ENCODE assay signal across 9 mouse cellular contexts in the genomic region with DNA sequence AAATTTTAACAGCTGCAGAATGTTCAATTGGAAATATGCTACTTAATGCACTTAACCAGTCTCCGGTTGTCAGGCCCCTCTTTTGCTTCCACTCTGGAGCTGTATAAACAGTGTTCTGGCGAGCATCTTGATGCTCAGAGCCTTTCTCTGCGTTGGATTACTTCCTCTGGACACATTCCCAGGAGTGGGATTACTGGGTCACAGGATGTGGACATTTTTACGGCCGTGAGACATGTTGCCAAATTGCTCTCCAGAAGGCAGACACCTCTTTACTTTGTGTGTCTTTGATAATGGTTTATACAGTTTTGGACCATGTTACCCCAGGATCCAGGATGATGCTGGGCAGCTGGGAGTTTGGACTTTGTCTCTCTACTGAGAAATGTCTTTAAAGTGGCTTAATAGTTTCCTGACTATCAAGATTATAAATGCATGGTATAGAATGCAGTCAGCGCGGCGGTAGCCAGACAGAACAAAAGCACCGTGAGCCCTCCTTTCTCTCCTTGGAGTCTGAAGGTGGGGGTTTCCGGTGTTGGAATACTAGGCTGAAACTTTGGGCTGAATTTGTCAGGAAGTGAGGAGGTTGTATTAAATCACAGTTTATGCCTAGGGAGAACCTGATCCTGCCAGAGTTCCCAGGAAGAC. TPM values are rescaled to one million over a fixed set of nuclear protein-coding genes. Genes with fewer than 3 reads are reported as not detected.
DNase-seq lines count a peak whose midpoint lies in the region; ATAC-seq lines count a peak whose summit lies in the region.
"Had no signal": no experiment of that assay in that cellular context is flagged by ENCODE, and none has a peak within 500 bp of the region (broad histone marks: within the 10 kb centered on the region; RNA-seq: fewer than 3 reads in every experiment).

No protein-coding gene starts in this region.

- H3K27ac ChIP-seq in midbrain, embryonic 10.5 days (replicated peaks) = 0 out of 2 replicates have a peak overlapping the region, but pooled peaks have one; percentile 28
- H3K27ac ChIP-seq in midbrain, embryonic 14.5 days (replicated peaks; ENCODE audit: low read depth, low read length) = no peak overlapping the region; the same call in 1 of the 2 replicates
- peak overlapping the region; percentile 80 for H3K27ac ChIP-seq in stomach, embryonic 16.5 days (ENCODE audit: low read length)

- no peak overlapping the region for H3K4me2 ChIP-seq in midbrain, embryonic 14.5 days (ENCODE audit: low read length)
- no peak overlapping the region for H3K4me2 ChIP-seq in stomach, embryonic 16.5 days (ENCODE audit: low read depth, low read length)

- H3K4me1 ChIP-seq in midbrain, embryonic 10.5 days = peaks cover 58% of the 10 kb centered on the region
- peaks cover 50% of the 10 kb centered on the region for H3K4me1 ChIP-seq in midbrain, embryonic 14.5 days (ENCODE audit: control insufficient read depth, insufficient read depth, low read length)
- H3K4me1 ChIP-seq in stomach, embryonic 16.5 days (ENCODE audit: control insufficient read depth, insufficient read depth, low read length) = peaks cover 18% of the 10 kb centered on the region

- ATAC-seq in midbrain, embryonic 14.5 days (ENCODE audit: low FRiP score, low TSS enrichment) = no peak
- peak; percentile 84 for ATAC-seq in stomach, embryonic 16.5 days (ENCODE audit: insufficient read depth, low FRiP score)

- H3K36me3 ChIP-seq in midbrain, embryonic 10.5 days = no peaks in the 10 kb centered on the region
- H3K36me3 ChIP-seq in midbrain, embryonic 14.5 days (ENCODE audit: control insufficient read depth, insufficient read depth, low read length) = no peaks in the 10 kb centered on the region
- no peaks in the 10 kb centered on the region for H3K36me3 ChIP-seq in stomach, embryonic 16.5 days (ENCODE audit: control insufficient read depth, insufficient read depth, low read length)

- H3K9me3 ChIP-seq in midbrain, embryonic 10.5 days (replicated peaks) = no peaks in the 10 kb centered on the region
- H3K9me3 ChIP-seq in midbrain, embryonic 14.5 days (ENCODE audit: control insufficient read depth, low read length) = no peaks in the 10 kb centered on the region
- H3K9me3 ChIP-seq in stomach, embryonic 16.5 days (replicated peaks; ENCODE audit: control insufficient read depth, low read length) = no peaks in the 10 kb centered on the region

- no peak overlapping the region for H3K9ac ChIP-seq in midbrain, embryonic 14.5 days (replicated peaks; ENCODE audit: low read length)
- H3K9ac ChIP-seq in stomach, embryonic 16.5 days (ENCODE audit: low read length) = no peak overlapping the region

- DNase-seq in cerebellum, adult 9-10 months = peak; percentile 84
- DNase-seq in cerebellum, adult 11-12 months = no peak
- DNase-seq in midbrain, embryonic 10.5 days (ENCODE audit: low spot score) = no peak
- no peak for DNase-seq in midbrain, embryonic 14.5 days
- peak; percentile 38 to 52 for DNase-seq in kidney, postnatal 36 days
- DNase-seq in thymus, adult 18-20 months = no peak
- no peak for DNase-seq in layer of hippocampus, postnatal 14 days (ENCODE audit: low spot score in 2 of 2)
- DNase-seq: liver had no signal

- H3K27me3 ChIP-seq in midbrain, embryonic 10.5 days (ENCODE audit: low read depth, poor library complexity, severe bottlenecking) = 0 out of 2 replicates have a peak, but pooled peaks cover 4% of the 10 kb centered on the region
- no peaks in the 10 kb centered on the region for H3K27me3 ChIP-seq in midbrain, embryonic 14.5 days (ENCODE audit: control insufficient read depth, insufficient read depth, low read length)
- no peaks in the 10 kb centered on the region; the same call in 1 of the 2 replicates for H3K27me3 ChIP-seq in stomach, embryonic 16.5 days (ENCODE audit: control insufficient read depth, insufficient read depth, low read length)

- WGBS in midbrain, embryonic 10.5 days = 80% methylated on average over 10 of the region's 10 CpGs
- WGBS in midbrain, embryonic 14.5 days = 42% methylated on average over 10 of the region's 10 CpGs
- 25% methylated on average over 10 of the region's 10 CpGs for WGBS in stomach, embryonic 16.5 days

- H3K4me3 ChIP-seq in midbrain, embryonic 10.5 days = no peak overlapping the region
- no peak overlapping the region for H3K4me3 ChIP-seq in midbrain, embryonic 14.5 days (replicated peaks; ENCODE audit: low read depth, low read length)
- H3K4me3 ChIP-seq in stomach, embryonic 16.5 days (replicated peaks; ENCODE audit: low read length) = no peak overlapping the region

RNA-seq across cellular contexts. Expression of a gene that starts 23.2 kb away (rescaled TPM):
- 12.8 and 16.2 TPM in 2 replicates for polyA plus RNA-seq in midbrain, embryonic 10.5 days (2016; fragmentation: Nextera tagmentation; extraction: Ambion mirVana)
- polyA plus RNA-seq in midbrain, embryonic 14.5 days (2014; fragmentation: Nextera tagmentation; extraction: Ambion mirVana) = 33.2 and 34.5 TPM in 2 replicates
- 9.8 and 10.4 TPM in 2 replicates for polyA plus RNA-seq in stomach, embryonic 16.5 days (2015; fragmentation: Nextera tagmentation; extraction: Ambion mirVana)
- total RNA-seq in layer of hippocampus, postnatal 14 days (2021) = 100 to 1,000 TPM; 188 to 193 TPM

Comparison
In these comparisons a context has a peak if more than half of its experiments do, and no peak if none do; other contexts are left out.
1. DNase-seq: peak in cerebellum, adult 9-10 months (single experiment) and kidney, postnatal 36 days (2 of 2); none in cerebellum, adult 11-12 months (single experiment), midbrain, embryonic 10.5 days (single experiment), midbrain, embryonic 14.5 days (single experiment), thymus, adult 18-20 months (0 of 2) and layer of hippocampus, postnatal 14 days (0 of 2).